Mouse (Mus musculus) heart, postnatal 0 days (tissue): ENCODE results near the gene Gm10392.
A peak's percentile ranks its signal among the peaks of the same experiment; 100 is the strongest.

Experiments used
- CTCF ChIP-seq: IDR thresholded peaks from 2 replicates; pipeline ENCODE4 v1.5.1; 2016; ENCODE audit warnings: antibody characterized with exemption, control low read depth, low read depth
- EP300 ChIP-seq: IDR thresholded peaks from 2 replicates; pipeline ENCODE4 v1.6.1; 2016; ENCODE audit warnings: antibody characterized with exemption, low read depth

DNA sequence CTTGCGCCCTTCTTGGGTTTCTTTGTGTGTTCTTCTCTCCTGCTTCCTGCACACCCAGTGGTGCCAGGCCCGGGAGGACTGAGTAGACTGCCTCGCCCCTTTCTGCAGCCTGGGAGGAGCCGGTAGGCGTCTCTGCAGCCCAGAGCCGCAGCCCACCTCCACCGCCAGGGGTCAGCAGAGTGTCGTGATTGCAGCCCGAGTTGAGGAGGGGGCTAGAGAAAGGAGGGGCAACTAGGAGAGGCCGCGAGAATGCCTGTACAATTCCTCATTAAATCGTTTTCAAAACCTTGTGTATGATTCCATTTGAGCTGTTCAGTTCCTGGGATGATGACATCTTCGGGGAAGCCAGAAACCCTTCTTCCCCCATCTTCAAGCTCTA, 27.9 kb downstream of the Gm10392 start:
- TF ChIP-seq CTCF (peak; percentile 99), EP300 (no peak)
